29 mouse cellular contexts compared by ENCODE assay signal in genomic region chr2:35163396-35163795, GRCm38 (mm10).
"Had no signal": no experiment of that assay in that cellular context is flagged by ENCODE, and none has a peak within 500 bp of the region (broad histone marks: within the 10 kb centered on the region; RNA-seq: fewer than 3 reads in every experiment).

No protein-coding gene starts in this region.

- H3K9me3 ChIP-seq: heart, embryonic 13.5 days; heart, embryonic 15.5 days; hindbrain, embryonic 10.5 days; hindbrain, embryonic 12.5 days; kidney, embryonic 15.5 days; limb, embryonic 10.5 days; limb, embryonic 12.5 days had no signal

- H3K9ac ChIP-seq: heart, embryonic 13.5 days; heart, embryonic 15.5 days; hindbrain, embryonic 12.5 days; hindbrain, embryonic 14.5 days; kidney, embryonic 15.5 days; limb, embryonic 12.5 days; liver, embryonic 14.5 days had no signal

- H3K4me1 ChIP-seq: hindbrain, embryonic 10.5 days; hindbrain, embryonic 12.5 days; kidney, embryonic 15.5 days; limb, embryonic 10.5 days had no signal

- H3K4me2 ChIP-seq: heart, embryonic 11.5 days; heart, embryonic 13.5 days; heart, embryonic 15.5 days; hindbrain, embryonic 12.5 days; hindbrain, embryonic 14.5 days; kidney, embryonic 15.5 days; limb, embryonic 12.5 days; liver, embryonic 11.5 days had no signal

- ATAC-seq: forebrain, embryonic 16.5 days; hindbrain, embryonic 16.5 days; inflammation-experienced regulatory T-cells, adult 6 months; intestine, postnatal 0 days had no signal

- H3K27ac ChIP-seq: gastrocnemius, adult 2 months; heart, embryonic 13.5 days; heart, embryonic 15.5 days; hindbrain, embryonic 10.5 days; hindbrain, embryonic 12.5 days; hindbrain, embryonic 14.5 days; kidney, embryonic 15.5 days; kidney, postnatal 0 days; limb, embryonic 10.5 days; limb, embryonic 12.5 days; liver, embryonic 14.5 days had no signal

- H3K27me3 ChIP-seq: heart, embryonic 13.5 days; heart, embryonic 15.5 days; hindbrain, embryonic 12.5 days; kidney, embryonic 15.5 days; limb, embryonic 12.5 days had no signal

- DNase-seq: gastrocnemius, adult 2 months; gastrocnemius, postnatal 10 days; gastrocnemius, postnatal 25 days; heart, adult 2 months; heart, postnatal 14 days; heart, postnatal 36 days; kidney, adult 18-20 months; kidney, adult 8-10 months; kidney, postnatal 14 days; kidney, postnatal 36 days; layer of hippocampus, adult 9-11 months; layer of hippocampus, postnatal 36 days; liver had no signal

- H3K4me3 ChIP-seq: gastrocnemius, adult 2 months; heart, adult 2 months; heart, embryonic 13.5 days; heart, embryonic 15.5 days; hindbrain, embryonic 10.5 days; hindbrain, embryonic 12.5 days; kidney, embryonic 15.5 days; limb, embryonic 10.5 days; limb, embryonic 12.5 days had no signal
